Mouse (Mus musculus): ENCODE measurements around the gene Gm14214.

Gene Gm14214

DNA sequence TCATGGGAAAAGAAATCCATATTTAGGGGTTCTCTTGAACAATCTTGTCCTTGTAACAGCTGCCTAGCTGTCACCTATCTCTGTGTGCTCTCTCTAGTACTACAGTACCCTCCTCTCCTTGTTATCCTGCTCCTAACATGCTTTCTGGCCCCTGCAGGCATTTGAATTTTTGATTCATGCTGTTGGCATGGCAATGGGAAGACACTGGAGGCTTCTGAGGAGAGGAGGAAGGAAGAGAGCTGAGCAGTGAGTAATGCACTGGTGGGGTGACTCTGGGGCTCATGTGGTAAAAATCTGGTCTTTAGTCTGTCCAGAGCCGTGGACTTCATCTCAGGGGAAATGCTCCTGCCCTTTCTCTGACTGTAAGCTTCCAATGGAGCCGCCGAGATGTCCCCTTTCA is 15.5 kb upstream of the Gm14214 start:
- no peaks in the 10 kb centered on the region for H3K9me3 ChIP-seq (ENCODE audit: low read length)
- no peak overlapping the region for H3K4me3 ChIP-seq (replicated peaks; ENCODE audit: low read length)
- no peak for TF ChIP-seq CTCF (conservative IDR thresholded peaks at IDR 0.05; ENCODE audit: low read length)
- TF ChIP-seq NANOG (IDR thresholded peaks at IDR 0.05; ENCODE audit: borderline replicate concordance, low read length) = no peak
- TF ChIP-seq POU5F1 (IDR thresholded peaks at IDR 0.05; ENCODE audit: borderline replicate concordance, low read length) = no peak
- no peaks in the 10 kb centered on the region for H3K36me3 ChIP-seq (ENCODE audit: insufficient read depth, low read length)
- peaks cover 41% of the 10 kb centered on the region for H3K4me1 ChIP-seq (replicated peaks; ENCODE audit: low read depth, low read length)
- H3K27me3 ChIP-seq (ENCODE audit: insufficient read depth, low read length) = peaks cover 12% of the 10 kb centered on the region

DNA sequence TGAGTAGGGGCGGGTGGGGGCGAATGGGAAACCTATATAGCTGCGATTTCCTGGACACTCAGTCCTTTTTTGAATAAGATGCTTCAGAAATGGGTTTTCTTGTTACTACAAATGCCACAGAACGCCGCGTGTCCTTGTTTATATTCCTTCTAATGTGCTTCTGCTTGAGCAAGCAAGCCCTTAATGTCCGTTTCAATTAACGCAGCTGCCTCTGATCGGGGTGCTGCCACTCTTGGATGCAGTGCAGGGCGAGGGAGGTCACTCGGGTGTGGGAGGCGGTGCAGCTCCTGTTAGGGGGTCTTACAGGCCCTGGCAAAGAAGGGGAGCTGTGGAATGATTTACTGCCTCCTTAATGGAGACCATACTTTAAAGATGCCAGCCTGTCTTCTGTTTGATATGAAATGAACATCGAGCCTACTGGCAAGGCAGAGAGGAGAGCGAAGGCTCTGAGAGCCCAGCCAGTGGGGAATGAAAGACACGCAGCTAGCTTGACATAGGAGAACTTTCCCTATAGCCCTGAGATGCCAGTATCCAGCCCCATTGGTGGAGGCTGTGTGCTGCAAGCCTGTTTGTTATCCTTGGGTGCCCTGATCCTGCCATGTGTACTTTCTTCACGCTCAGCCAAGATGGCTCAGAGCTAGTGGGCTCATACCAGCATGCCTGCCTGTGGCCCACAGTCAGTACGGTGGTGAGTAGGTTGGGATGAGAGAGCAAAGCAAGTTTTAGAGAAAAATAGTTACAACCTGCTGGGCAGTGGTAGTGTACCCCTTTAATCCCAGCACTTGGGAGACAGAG is 13.2 kb upstream of the Gm14214 start:
- no peak for TF ChIP-seq NANOG (IDR thresholded peaks at IDR 0.05; ENCODE audit: borderline replicate concordance, low read length)
- no peak for TF ChIP-seq CTCF (conservative IDR thresholded peaks at IDR 0.05; ENCODE audit: low read length)
- TF ChIP-seq POU5F1 (IDR thresholded peaks at IDR 0.05; ENCODE audit: borderline replicate concordance, low read length) = no peak
- H3K36me3 ChIP-seq (ENCODE audit: insufficient read depth, low read length) = no peaks in the 10 kb centered on the region
- H3K4me3 ChIP-seq (replicated peaks; ENCODE audit: low read length) = no peak overlapping the region
- no peaks in the 10 kb centered on the region for H3K9me3 ChIP-seq (ENCODE audit: low read length)
- peaks cover 29% of the 10 kb centered on the region for H3K4me1 ChIP-seq (replicated peaks; ENCODE audit: low read depth, low read length)
- peaks cover 12% of the 10 kb centered on the region for H3K27me3 ChIP-seq (ENCODE audit: insufficient read depth, low read length)

DNA sequence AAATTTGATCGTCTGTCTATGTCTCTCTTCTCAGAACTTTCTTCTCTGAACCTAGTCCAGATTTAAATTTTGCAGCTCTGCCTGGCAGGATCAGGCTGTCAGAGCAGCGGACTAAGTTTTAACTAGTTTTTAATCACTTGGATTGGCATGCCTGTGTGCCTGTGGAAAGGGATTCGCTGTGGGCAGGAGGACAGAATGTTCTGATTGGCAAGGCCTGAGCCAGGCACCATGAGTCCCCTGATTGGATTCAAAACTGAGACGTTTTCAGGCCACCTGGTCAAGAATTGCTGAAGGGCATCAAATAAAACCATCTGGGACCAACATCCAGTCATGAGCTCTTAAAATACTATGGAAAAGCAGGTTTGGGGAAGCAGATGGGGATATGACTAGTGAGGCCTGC is 12.5 kb upstream of the Gm14214 start:
- Histone ChIP-seq H3K9me3 (ENCODE audit: low read length) (no peaks in the 10 kb centered on the region), H3K4me3 (replicated peaks; ENCODE audit: low read length) (no peak overlapping the region), H3K27me3 (ENCODE audit: insufficient read depth, low read length) (peaks cover 12% of the 10 kb centered on the region), H3K4me1 (replicated peaks; ENCODE audit: low read depth, low read length) (peaks cover 26% of the 10 kb centered on the region), H3K36me3 (ENCODE audit: insufficient read depth, low read length) (no peaks in the 10 kb centered on the region)
- no peak for TF ChIP-seq CTCF (conservative IDR thresholded peaks at IDR 0.05; ENCODE audit: low read length)
- TF ChIP-seq NANOG (IDR thresholded peaks at IDR 0.05; ENCODE audit: borderline replicate concordance, low read length) = no peak
- no peak for TF ChIP-seq POU5F1 (IDR thresholded peaks at IDR 0.05; ENCODE audit: borderline replicate concordance, low read length)

DNA sequence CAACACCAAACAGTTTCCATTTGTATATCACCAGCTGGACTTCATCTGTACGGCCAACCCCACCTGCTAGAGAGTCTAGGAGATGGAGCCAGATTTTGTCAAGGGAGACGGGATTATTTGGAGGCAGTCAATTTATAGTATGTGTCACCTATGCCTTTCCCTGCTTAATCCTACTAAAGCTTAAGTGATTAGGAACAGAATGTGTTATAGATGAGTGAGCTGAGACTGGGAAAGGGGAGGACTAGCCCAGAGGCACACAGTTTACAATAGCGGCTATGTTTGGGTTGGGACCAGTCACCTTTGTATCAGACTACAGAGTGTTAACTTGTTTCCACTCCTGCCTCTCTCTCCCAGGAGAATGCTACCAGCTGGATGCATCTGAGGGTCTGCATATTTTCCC is 9.8 kb upstream of the Gm14214 start:
- TF ChIP-seq NANOG (IDR thresholded peaks at IDR 0.05; ENCODE audit: borderline replicate concordance, low read length) (no peak), POU5F1 (IDR thresholded peaks at IDR 0.05; ENCODE audit: borderline replicate concordance, low read length) (no peak), CTCF (conservative IDR thresholded peaks at IDR 0.05; ENCODE audit: low read length) (no peak)
- Histone ChIP-seq H3K4me3 (replicated peaks; ENCODE audit: low read length) (no peak overlapping the region), H3K4me1 (replicated peaks; ENCODE audit: low read depth, low read length) (peaks cover 6% of the 10 kb centered on the region; the same call in 1 of the 2 replicates), H3K9me3 (ENCODE audit: low read length) (no peaks in the 10 kb centered on the region), H3K27me3 (ENCODE audit: insufficient read depth, low read length) (peaks cover 10% of the 10 kb centered on the region), H3K36me3 (ENCODE audit: insufficient read depth, low read length) (no peaks in the 10 kb centered on the region)

DNA sequence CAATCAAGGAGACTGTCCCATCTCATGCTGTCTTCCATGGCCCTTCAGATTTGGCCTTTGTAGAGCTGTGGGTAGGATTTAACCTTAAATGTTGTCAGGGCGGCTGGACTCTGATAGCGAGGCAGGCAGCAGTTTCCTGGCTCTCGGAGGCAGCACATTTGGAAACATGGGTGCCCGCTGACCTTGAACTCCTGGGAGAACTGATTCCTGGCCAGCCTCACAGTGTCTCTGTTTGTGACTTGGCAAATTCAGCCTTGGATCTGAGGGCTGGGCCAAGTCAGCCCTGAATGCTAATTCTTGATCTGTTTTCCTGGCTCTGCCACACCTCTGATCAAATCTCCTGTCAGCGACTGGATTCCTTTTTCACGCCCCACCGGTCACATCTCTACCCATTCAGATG is 6.7 kb upstream of the Gm14214 start:
- H3K36me3 ChIP-seq (ENCODE audit: insufficient read depth, low read length) = no peaks in the 10 kb centered on the region
- no peaks in the 10 kb centered on the region for H3K9me3 ChIP-seq (ENCODE audit: low read length)
- H3K27me3 ChIP-seq (ENCODE audit: insufficient read depth, low read length) = no peaks in the 10 kb centered on the region
- no peaks in the 10 kb centered on the region for H3K4me1 ChIP-seq (replicated peaks; ENCODE audit: low read depth, low read length)
- H3K4me3 ChIP-seq (replicated peaks; ENCODE audit: low read length) = no peak overlapping the region
- no peak for TF ChIP-seq POU5F1 (IDR thresholded peaks at IDR 0.05; ENCODE audit: borderline replicate concordance, low read length)
- TF ChIP-seq CTCF (conservative IDR thresholded peaks at IDR 0.05; ENCODE audit: low read length) = no peak
- no peak for TF ChIP-seq NANOG (IDR thresholded peaks at IDR 0.05; ENCODE audit: borderline replicate concordance, low read length)

DNA sequence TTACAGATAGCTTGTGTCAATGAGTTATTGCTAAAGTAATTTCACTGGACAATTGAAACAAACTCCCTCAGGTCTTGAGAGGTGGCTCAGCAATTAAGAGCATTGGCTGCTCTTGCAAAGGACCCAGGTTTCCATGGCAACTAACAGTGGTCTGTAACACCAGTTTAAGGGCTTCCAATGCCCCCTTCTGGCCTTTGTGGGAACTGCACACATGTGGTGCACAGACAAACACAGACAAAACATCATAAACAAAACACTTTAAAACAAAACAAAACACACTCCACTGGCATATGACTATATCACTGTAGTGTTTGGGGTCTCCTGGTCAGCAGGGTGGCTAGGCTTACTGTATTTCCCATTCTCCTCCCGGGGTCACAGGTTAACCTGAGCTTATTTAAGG is 4.2 kb upstream of the Gm14214 start:
- Histone ChIP-seq H3K4me1 (replicated peaks; ENCODE audit: low read depth, low read length) (no peaks in the 10 kb centered on the region), H3K9me3 (ENCODE audit: low read length) (no peaks in the 10 kb centered on the region)
- TF ChIP-seq CTCF (conservative IDR thresholded peaks at IDR 0.05; ENCODE audit: low read length) (peak; percentile 64), POU5F1 (IDR thresholded peaks at IDR 0.05; ENCODE audit: borderline replicate concordance, low read length) (no peak)

DNA sequence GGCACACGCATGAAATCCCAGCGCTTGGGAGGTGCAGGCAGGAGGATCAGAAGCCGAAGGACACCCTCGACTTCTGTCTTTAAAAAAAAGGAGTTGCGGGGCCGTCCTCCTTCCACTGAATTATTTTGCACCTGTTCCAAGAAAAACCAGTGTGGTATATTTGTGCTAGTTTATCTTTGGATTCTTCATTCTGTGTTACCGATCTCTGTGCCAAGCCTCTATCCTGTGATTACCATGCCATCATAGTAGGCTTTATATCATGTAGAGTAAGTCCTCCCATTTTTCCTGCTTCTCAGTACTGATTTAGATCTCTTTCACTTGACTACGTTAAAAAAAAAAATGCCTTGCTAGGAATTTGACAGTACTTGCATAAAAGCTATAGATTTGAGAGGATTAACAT is 1.8 kb upstream of the Gm14214 start:
- H3K36me3 ChIP-seq (ENCODE audit: insufficient read depth, low read length) = no peaks in the 10 kb centered on the region
- H3K9me3 ChIP-seq (ENCODE audit: low read length) = no peaks in the 10 kb centered on the region
- TF ChIP-seq NANOG (IDR thresholded peaks at IDR 0.05; ENCODE audit: borderline replicate concordance, low read length) (no peak), CTCF (conservative IDR thresholded peaks at IDR 0.05; ENCODE audit: low read length) (no peak), POU5F1 (IDR thresholded peaks at IDR 0.05; ENCODE audit: borderline replicate concordance, low read length) (no peak)
- H3K4me1 ChIP-seq (replicated peaks; ENCODE audit: low read depth, low read length) = no peaks in the 10 kb centered on the region
- H3K27me3 ChIP-seq (ENCODE audit: insufficient read depth, low read length) = no peaks in the 10 kb centered on the region
- no peak overlapping the region for H3K4me3 ChIP-seq (replicated peaks; ENCODE audit: low read length)

More for the DNA sequence above, 4.2 kb upstream of the Gm14214 start:
- Histone ChIP-seq H3K27me3 (ENCODE audit: insufficient read depth, low read length) (no peaks in the 10 kb centered on the region), H3K4me3 (replicated peaks; ENCODE audit: low read length) (no peak overlapping the region), H3K36me3 (ENCODE audit: insufficient read depth, low read length) (no peaks in the 10 kb centered on the region)

DNA sequence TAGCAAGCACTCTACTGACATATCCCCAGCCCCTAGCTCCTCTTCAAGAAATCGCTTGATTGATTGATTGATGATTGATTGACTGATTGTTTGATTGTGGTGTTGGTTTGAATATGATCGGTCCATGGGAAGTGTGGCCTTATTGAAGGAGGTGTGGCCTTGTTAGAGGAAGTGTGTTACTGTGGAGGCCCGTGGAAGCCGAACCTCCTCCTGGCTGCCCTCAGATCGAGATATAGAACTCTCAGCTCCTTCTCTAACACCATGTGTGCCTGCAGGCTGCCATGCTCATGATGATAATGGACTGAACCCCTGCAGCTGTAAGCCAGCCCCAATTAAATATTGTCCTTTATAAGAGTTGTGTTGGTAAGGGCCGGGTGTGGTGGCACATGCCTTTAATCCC is 2.8 kb downstream of the Gm14214 start:
- Histone ChIP-seq H3K4me3 (replicated peaks; ENCODE audit: low read length) (no peak overlapping the region), H3K9me3 (ENCODE audit: low read length) (no peaks in the 10 kb centered on the region), H3K4me1 (replicated peaks; ENCODE audit: low read depth, low read length) (no peaks in the 10 kb centered on the region; the same call in 1 of the 2 replicates), H3K36me3 (ENCODE audit: insufficient read depth, low read length) (no peaks in the 10 kb centered on the region), H3K27me3 (ENCODE audit: insufficient read depth, low read length) (no peaks in the 10 kb centered on the region)
- TF ChIP-seq CTCF (conservative IDR thresholded peaks at IDR 0.05; ENCODE audit: low read length) (no peak), NANOG (IDR thresholded peaks at IDR 0.05; ENCODE audit: borderline replicate concordance, low read length) (no peak), POU5F1 (IDR thresholded peaks at IDR 0.05; ENCODE audit: borderline replicate concordance, low read length) (no peak)
